Mouse (Mus musculus): Measurements from ENCODE around the gene Tbc1d20. TPM values are rescaled to one million over a fixed set of nuclear protein-coding genes. Genes with fewer than 3 reads are reported as not detected.

Gene Tbc1d20
- total and polyA plus RNA-seq, 3 experiments = 14.3 to 22.5 (median 17.0) TPM

DNA sequence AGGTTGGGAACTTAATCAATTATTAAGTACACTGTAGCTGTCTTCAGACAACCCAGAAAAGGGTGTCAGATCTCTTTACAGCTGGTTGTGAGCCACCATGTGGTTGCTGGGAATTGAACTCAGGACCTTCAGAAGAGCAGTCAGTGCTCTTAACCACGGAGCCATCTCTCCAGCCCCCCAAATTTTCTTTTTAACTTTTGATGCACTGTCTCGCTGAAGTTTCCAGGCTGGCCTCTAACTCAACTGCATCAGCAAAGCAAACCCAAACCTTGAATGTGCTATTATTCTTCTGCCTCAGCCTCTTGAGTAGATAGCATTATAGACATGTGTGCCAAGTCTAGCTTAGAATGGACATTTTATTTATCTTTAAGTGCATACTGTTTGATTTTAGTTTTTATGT, 54.1 kb downstream of the Tbc1d20 start:
- dilution Hi-C loops (cut with MboI; ENCODE audit: extremely low pct_ligation_motif_present, extremely low pct_unique_long_range_greater_than_20kb, low sequenced_read_pairs) = no loop called here
- H3K9ac ChIP-seq (ENCODE audit: insufficient read depth, low read depth) = no peak overlapping the region
- H3K4me2 ChIP-seq (ENCODE audit: insufficient read depth, low read depth, poor library complexity, severe bottlenecking) = no peak overlapping the region

GRCm38 (mm10) chr2:152349205-152349604, 55.6 kb downstream of the Tbc1d20 start:
- TF ChIP-seq ZC3H11A (IDR thresholded peaks at IDR 0.05; ENCODE audit: low read depth, low read length) (no peak), HCFC1 (IDR thresholded peaks at IDR 0.05; ENCODE audit: low read depth, low read length) (no peak), USF2 (conservative IDR thresholded peaks at IDR 0.05; ENCODE audit: low read depth, low read length) (no peak), EP300 (IDR thresholded peaks at IDR 0.05; ENCODE audit: low read length) (no peak), IRF4 (IDR thresholded peaks at IDR 0.05; ENCODE audit: low read depth, low read length) (no peak), TCF12 (IDR thresholded peaks at IDR 0.05; ENCODE audit: low read depth, low read length) (no peak)
- no peak overlapping the region for H3K4me3 ChIP-seq (replicated peaks in 1 of 3; ENCODE audit: low read depth in 2 of 3, low read length in 2 of 3, poor library complexity in 1 of 3)
- peaks cover 2% of the 10 kb centered on the region for H3K27me3 ChIP-seq (replicated peaks)
- H3K9me3 ChIP-seq (replicated peaks; ENCODE audit: low read length) = no peaks in the 10 kb centered on the region
- DNase-seq (ENCODE audit: extremely low read depth) = no peak
- no peak overlapping the region for H3K4me2 ChIP-seq (ENCODE audit: insufficient read depth, low read depth, poor library complexity, severe bottlenecking)
- no peaks in the 10 kb centered on the region for H3K79me2 ChIP-seq (replicated peaks; ENCODE audit: control insufficient read depth, extremely low read depth, insufficient read depth, poor library complexity, severe bottlenecking)
- no peak overlapping the region for H3K27ac ChIP-seq (ENCODE audit: insufficient read depth, low read depth)
- in situ Hi-C loops (cut with MboI; ENCODE audit: low pct_ligation_motif_present, low pct_unique_long_range_greater_than_20kb, low sequenced_read_pairs) (no loop called here), dilution Hi-C loops (cut with MboI; ENCODE audit: extremely low pct_ligation_motif_present, extremely low pct_unique_long_range_greater_than_20kb, low sequenced_read_pairs) (no loop called here)
- no peak overlapping the region for H3K9ac ChIP-seq (ENCODE audit: insufficient read depth, low read depth)
- no peaks in the 10 kb centered on the region for H3K36me3 ChIP-seq (replicated peaks in 1 of 2; ENCODE audit: control insufficient read depth in 1 of 2, insufficient read depth in 1 of 2, low read length in 1 of 2)
- H3K4me1 ChIP-seq (ENCODE audit: control insufficient read depth in 1 of 2, insufficient read depth in 2 of 2) = peaks cover 15 to 23% of the 10 kb centered on the region in 2 experiments

More for the DNA sequence above, 54.1 kb downstream of the Tbc1d20 start:
- H3K4me3 ChIP-seq (replicated peaks in 1 of 3; ENCODE audit: low read depth in 2 of 3, low read length in 2 of 3, poor library complexity in 1 of 3) = no peak overlapping the region
- H3K27me3 ChIP-seq (replicated peaks) = no peaks in the 10 kb centered on the region
- H3K79me2 ChIP-seq (replicated peaks; ENCODE audit: control insufficient read depth, extremely low read depth, insufficient read depth, poor library complexity, severe bottlenecking) = peaks cover 2% of the 10 kb centered on the region
- peaks cover 3% of the 10 kb centered on the region in 2 experiments for H3K36me3 ChIP-seq (replicated peaks in 1 of 2; ENCODE audit: control insufficient read depth in 1 of 2, insufficient read depth in 1 of 2, low read length in 1 of 2)
- TF ChIP-seq POLR2A (IDR thresholded peaks at IDR 0.05; ENCODE audit: low read depth, low read length) = no peak
- no peak for TF ChIP-seq CHD1 (IDR thresholded peaks at IDR 0.05; ENCODE audit: low read depth, low read length)
- TF ChIP-seq PAX5 (IDR thresholded peaks at IDR 0.05; ENCODE audit: low read length) = no peak
- no peak for TF ChIP-seq SIN3A (IDR thresholded peaks at IDR 0.05; ENCODE audit: low read length)
- no peak for TF ChIP-seq USF2 (conservative IDR thresholded peaks at IDR 0.05; ENCODE audit: low read depth, low read length)
- no peak for TF ChIP-seq USF1 (IDR thresholded peaks at IDR 0.05; ENCODE audit: low read depth, low read length)
- no peak for TF ChIP-seq ZMIZ1 (IDR thresholded peaks at IDR 0.05; ENCODE audit: low read depth, low read length)
- TF ChIP-seq ZC3H11A (IDR thresholded peaks at IDR 0.05; ENCODE audit: low read depth, low read length) = no peak
- no peak for TF ChIP-seq ZNF384 (IDR thresholded peaks at IDR 0.05; ENCODE audit: low read depth, low read length)
- no peak for TF ChIP-seq KAT2A (IDR thresholded peaks at IDR 0.05; ENCODE audit: insufficient replicate concordance, low read length)
- no peak for TF ChIP-seq NELFE (IDR thresholded peaks at IDR 0.05; ENCODE audit: low read depth, low read length)
- no peak for TF ChIP-seq RAD21 (IDR thresholded peaks at IDR 0.05; ENCODE audit: low read depth, low read length)
- no peak for TF ChIP-seq MEF2A (IDR thresholded peaks at IDR 0.05; ENCODE audit: borderline replicate concordance, low read depth, low read length)
- TF ChIP-seq ZKSCAN1 (IDR thresholded peaks at IDR 0.05; ENCODE audit: borderline replicate concordance, low read depth, low read length) = no peak
- DNase-seq (ENCODE audit: extremely low read depth) = no peak
- in situ Hi-C loops (cut with MboI; ENCODE audit: low pct_ligation_motif_present, low pct_unique_long_range_greater_than_20kb, low sequenced_read_pairs) = no loop called here
- H3K4me1 ChIP-seq (ENCODE audit: control insufficient read depth in 1 of 2, insufficient read depth in 2 of 2) = peaks cover 15 to 27% of the 10 kb centered on the region in 2 experiments
- no peaks in the 10 kb centered on the region for H3K9me3 ChIP-seq (replicated peaks; ENCODE audit: low read length)
- no peak overlapping the region for H3K27ac ChIP-seq (ENCODE audit: insufficient read depth, low read depth)

Data from CH12.LX (cell line).